Mouse (Mus musculus) bone marrow, adult 2 months (tissue): ENCODE data around the gene Cyp39a1. TPM values are rescaled to one million over a fixed set of nuclear protein-coding genes. Genes with fewer than 3 reads are reported as not detected.

ENCODE experiments used
- H3K27ac ChIP-seq: fragments of 200-500 bp; 2 replicates; pipeline ENCODE4 v1.5.1; 2012; ENCODE audit warnings: low read depth, mild to moderate bottlenecking, control low read depth, inconsistent platforms, low read length; ENCODE audit not compliant: control insufficient read depth, poor library complexity, insufficient read depth
- H3K4me1 ChIP-seq: fragments of 200-500 bp; 2 replicates; pipeline ENCODE4 v1.6.1; 2011; ENCODE audit warnings: low read length; ENCODE audit not compliant: control insufficient read depth, insufficient read depth
- H3K4me3 ChIP-seq: fragments of 200-500 bp; replicated peaks from 2 replicates; pipeline ENCODE3; 2011; ENCODE audit warnings: mild to moderate bottlenecking, low read depth, low read length, control low read depth; ENCODE audit not compliant: control insufficient read depth
- CTCF ChIP-seq: fragments of 200-500 bp; IDR thresholded peaks from 2 replicates; pipeline ENCODE4 v1.5.1; 2011; ENCODE audit warnings: low read length, control low read depth; ENCODE audit not compliant: control insufficient read depth, insufficient read depth
- POLR2A ChIP-seq: fragments of 200-500 bp; IDR thresholded peaks from 2 replicates; pipeline ENCODE4 v1.6.1; 2011; ENCODE audit warnings: low read depth, mild to moderate bottlenecking, control low read depth, low read length, borderline replicate concordance; ENCODE audit not compliant: control insufficient read depth
- WGBS: fragments of 180-500 bp; shearing (Covaris S2); methylation state at CpG from one replicate; pipeline ENCODE4 v1.1.7; 2018; 5-methylcytosine and 5-hydroxymethylcytosine counted together
- polyA plus RNA-seq: library from polyadenylated mRNA; stranded (reverse); fragments of >200 nt; gene quantifications from 2 replicates; pipeline ENCODE4 v1.2.4, GENCODE M21; 2011; ENCODE audit warnings: low replicate concordance; ENCODE audit not compliant: missing spikeins, insufficient read depth, insufficient read length

Cyp39a1 gene
- polyA plus RNA-seq, 1 experiment: 2.4 TPM

DNA sequence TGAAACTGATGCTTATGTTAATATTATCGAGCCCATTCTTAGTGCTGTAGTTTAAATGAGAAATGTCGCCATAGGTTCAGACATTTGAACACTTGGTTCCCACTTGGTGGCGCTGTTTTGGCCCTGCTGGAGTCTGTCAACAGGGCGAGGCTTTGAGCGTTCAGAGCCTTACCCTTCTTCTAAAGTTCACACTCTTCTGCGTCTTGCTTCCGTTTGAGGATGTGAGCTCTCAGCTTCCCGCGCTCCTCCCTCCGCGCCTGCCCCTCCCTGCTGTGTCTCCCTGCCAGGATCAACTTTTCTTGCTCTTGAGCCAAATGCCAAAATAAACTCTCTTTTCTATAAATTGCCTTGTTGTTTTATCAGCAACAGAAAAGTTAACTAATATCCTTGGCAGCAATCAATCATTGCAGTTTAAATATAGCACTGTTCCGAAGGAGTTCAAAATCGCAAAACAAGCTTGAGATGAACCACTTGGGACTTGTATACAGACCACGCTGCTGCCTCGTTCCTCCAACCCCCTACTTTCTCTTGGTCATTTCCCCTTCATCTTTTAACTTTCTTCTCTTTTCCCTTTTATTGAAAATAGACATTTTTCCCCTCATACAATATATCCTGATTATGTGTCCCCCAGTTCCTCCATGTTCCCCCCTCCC, 91.5 kb downstream of the Cyp39a1 start:
- no peaks in the 10 kb centered on the region for H3K4me1 ChIP-seq
- H3K4me3 ChIP-seq: no peak overlapping the region
- 21% methylated on average over 15 of the region's 15 CpGs for WGBS
- no peak overlapping the region for H3K27ac ChIP-seq
- TF ChIP-seq POLR2A: no peak
- TF ChIP-seq CTCF: no peak

DNA sequence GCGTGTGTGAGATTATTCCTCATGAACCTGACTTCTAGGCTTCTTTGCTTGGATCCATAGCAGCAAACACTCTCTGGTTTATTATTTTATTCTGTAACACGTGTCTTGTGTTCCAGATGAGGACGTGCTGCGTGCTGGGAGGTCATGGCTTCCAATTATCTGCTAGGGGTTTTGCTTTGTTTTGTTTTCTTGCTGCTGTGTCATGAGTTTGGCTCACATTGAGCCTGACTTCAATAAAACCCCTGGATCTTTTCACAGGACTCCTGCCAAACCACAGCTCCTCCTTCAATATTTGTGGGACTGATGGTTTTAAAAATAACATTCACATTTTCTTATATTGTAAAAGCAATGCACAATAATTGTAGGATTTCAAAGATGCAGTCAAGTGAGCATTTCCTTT, 117.3 kb downstream of the Cyp39a1 start:
- Histone ChIP-seq H3K27ac (no peak overlapping the region), H3K4me3 (no peak overlapping the region), H3K4me1 (no peaks in the 10 kb centered on the region)
- 75% methylated on average over 4 of the region's 4 CpGs for WGBS
- TF ChIP-seq CTCF: no peak
- TF ChIP-seq POLR2A: no peak

DNA sequence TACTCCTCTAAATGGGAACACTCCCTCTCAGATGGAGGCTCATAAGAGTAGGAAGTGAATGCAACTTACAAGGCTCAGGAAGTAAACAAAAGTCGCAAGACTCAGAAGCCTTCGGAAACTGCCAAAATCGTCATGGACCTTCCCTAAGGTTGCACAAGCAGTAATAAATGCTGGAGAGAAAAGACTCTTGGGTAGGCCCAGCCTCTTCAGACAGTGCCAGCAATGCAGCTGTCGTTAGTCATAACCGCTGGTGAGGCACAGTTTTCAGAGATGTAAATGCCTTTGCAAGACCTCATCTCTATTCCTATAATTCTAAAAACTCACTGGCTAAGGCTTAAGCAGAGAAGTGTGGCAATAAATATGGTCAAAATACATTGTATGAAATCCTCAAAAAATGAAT, 121.0 kb downstream of the Cyp39a1 start:
- H3K4me1 ChIP-seq: no peaks in the 10 kb centered on the region
- no peak overlapping the region for H3K27ac ChIP-seq
- no peak overlapping the region for H3K4me3 ChIP-seq
- no peak for TF ChIP-seq CTCF
- no peak for TF ChIP-seq POLR2A
- 84% methylated on average over 5 of the region's 5 CpGs for WGBS

DNA sequence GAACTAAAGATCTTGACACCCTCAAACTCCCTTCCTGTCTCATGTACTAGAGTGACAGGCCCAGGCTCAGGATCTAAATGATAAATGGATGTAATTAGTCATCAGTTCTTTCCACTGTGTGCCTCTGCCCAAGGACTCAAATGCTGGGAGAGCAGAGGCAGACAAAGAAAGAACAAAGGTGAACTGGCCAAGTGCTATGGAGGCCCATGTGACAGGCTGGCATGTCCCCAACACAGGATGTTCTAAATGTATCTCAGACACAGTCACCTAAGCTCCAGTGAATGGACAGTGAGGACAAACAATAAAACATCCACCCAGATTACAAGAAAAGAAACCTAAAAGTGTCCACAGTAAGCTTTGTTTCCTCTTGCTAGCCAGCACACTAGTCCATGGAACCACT, 122.2 kb downstream of the Cyp39a1 start:
- H3K4me3 ChIP-seq: no peak overlapping the region
- TF ChIP-seq CTCF (no peak), POLR2A (no peak)
- H3K4me1 ChIP-seq: no peaks in the 10 kb centered on the region
- H3K27ac ChIP-seq: no peak overlapping the region

DNA sequence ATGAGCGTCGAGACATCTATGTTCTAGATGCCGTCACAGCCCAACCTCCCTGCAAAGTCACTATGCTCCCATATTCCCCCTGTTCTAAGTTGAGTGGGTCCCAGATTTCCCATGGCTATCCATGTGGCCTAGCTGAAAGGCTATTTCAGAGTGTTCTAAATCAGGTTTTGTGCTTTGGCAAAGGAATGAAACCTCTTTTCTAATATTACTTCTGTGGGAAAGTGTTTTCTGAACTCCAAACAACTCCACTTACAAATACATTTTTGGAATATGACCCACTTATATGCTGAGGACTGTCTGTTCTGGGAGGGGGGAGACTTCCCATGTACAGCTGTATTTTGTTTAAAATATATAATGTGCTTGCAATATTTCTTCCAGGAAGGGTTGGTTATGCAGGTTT, 124.5 kb downstream of the Cyp39a1 start:
- 87% methylated on average over 3 of the region's 3 CpGs for WGBS
- TF ChIP-seq CTCF: no peak
- TF ChIP-seq POLR2A: no peak
- H3K27ac ChIP-seq: no peak overlapping the region

DNA sequence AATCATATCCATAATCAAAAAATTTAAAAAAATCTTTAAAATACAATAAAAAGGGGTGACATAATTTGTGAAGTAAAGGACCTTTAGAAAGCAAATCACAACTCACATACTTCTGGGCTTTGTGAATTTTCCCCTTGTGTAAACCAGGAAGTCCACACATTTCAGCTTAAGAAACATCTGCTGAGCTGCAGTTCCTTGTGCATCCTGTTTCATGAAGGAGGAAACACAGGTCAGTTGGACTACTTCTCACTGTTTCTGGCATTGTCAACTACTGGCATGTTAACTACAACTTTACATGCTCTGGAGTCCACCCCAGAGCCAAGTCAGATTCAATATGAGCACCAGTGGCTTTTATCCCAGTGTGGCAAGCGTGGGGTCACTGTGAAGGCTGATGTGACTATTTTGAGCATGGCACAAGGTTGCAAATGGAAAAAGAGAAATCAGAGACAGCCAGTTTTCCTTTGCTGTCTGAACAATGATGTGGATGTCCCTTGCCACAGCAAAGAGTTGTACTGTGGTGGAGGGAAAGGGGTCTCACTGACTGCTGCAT, 127.6 kb downstream of the Cyp39a1 start:
- H3K4me3 ChIP-seq: no peak overlapping the region
- no peak for TF ChIP-seq CTCF
- no peak for TF ChIP-seq POLR2A
- no peaks in the 10 kb centered on the region for H3K4me1 ChIP-seq
- no peak overlapping the region for H3K27ac ChIP-seq
- 34% methylated on average over 1 of the region's 1 CpGs for WGBS

More for the DNA sequence above, 124.5 kb downstream of the Cyp39a1 start:
- H3K4me3 ChIP-seq: no peak overlapping the region
- H3K4me1 ChIP-seq: no peaks in the 10 kb centered on the region

Other genes with a start within 250 kb of the Cyp39a1 start
- 2.7 TPM in 1 of 2 replicates, not detected in the other for gene Mep1a, start 164.6 kb upstream of the Cyp39a1 start, polyA plus RNA-seq
- gene Ankrd66, start 123.8 kb upstream of the Cyp39a1 start, polyA plus RNA-seq: 3.9 TPM in 1 of 2 replicates, not detected in the other
- gene Pla2g7, start 99.3 kb upstream of the Cyp39a1 start, polyA plus RNA-seq: 3.7 and 16.1 TPM in 2 replicates
- gene Tdrd6, start 37.1 kb upstream of the Cyp39a1 start, polyA plus RNA-seq: not detected in 2 replicates
- gene Slc25a27, start 211 bp upstream of the Cyp39a1 start, polyA plus RNA-seq: 0.66 and 3.2 TPM in 2 replicates
- 1.6 and 2.1 TPM in 2 replicates for gene Rcan2, start 133.9 kb downstream of the Cyp39a1 start, polyA plus RNA-seq